Mouse (Mus musculus) G1E (cell line): ENCODE results near the gene Tmed4. TPM values are rescaled to one million over a fixed set of nuclear protein-coding genes. Genes with fewer than 3 reads are reported as not detected.

Experiments
- ATAC-seq: 2 replicates; pipeline ENCODE4 v1.8.0; 2016; ENCODE audit warnings: mild to moderate bottlenecking; ENCODE audit not compliant: insufficient number of reproducible peaks, poor library complexity, low FRiP score, severe bottlenecking; ENCODE audit errors: extremely low read depth
- DNase-seq: peaks from one replicate; pipeline ENCODE4 v3.0.0; 2012; ENCODE audit warnings: low spot score
- H3K27me3 ChIP-seq: 2 replicates; pipeline ENCODE4 v1.6.1; 2012; ENCODE audit warnings: mild to moderate bottlenecking, low read length, inconsistent platforms; ENCODE audit not compliant: insufficient read depth
- H3K36me3 ChIP-seq: replicated peaks from 2 replicates; pipeline ENCODE3; 2012; ENCODE audit warnings: mild to moderate bottlenecking, inconsistent platforms
- H3K4me1 ChIP-seq: 2 replicates; pipeline ENCODE4 v1.6.1; 2012; ENCODE audit warnings: low read depth, low read length, inconsistent platforms, mixed read lengths; ENCODE audit not compliant: insufficient read depth
- H3K4me3 ChIP-seq: 2 replicates; pipeline ENCODE4 v1.5.1; 2012; ENCODE audit warnings: low read depth, mild to moderate bottlenecking, inconsistent platforms, low read length, moderate library complexity, mixed read lengths
- H3K9me3 ChIP-seq: replicated peaks from 2 replicates; pipeline ENCODE4 v1.6.1; 2012; ENCODE audit warnings: inconsistent platforms
- CTCF ChIP-seq: IDR thresholded peaks from 2 replicates; pipeline ENCODE4 v1.5.1; 2012; ENCODE audit warnings: low read depth, low read length, inconsistent platforms, mixed read lengths
- GATA1 ChIP-seq: IDR thresholded peaks from 2 replicates; pipeline ENCODE4 v1.6.1; 2012; ENCODE audit warnings: borderline replicate concordance, low read length, inconsistent platforms, mixed read lengths
- GATA2 ChIP-seq: IDR thresholded peaks from 2 replicates; pipeline ENCODE4 v1.6.1; 2012; ENCODE audit warnings: low read depth, low read length, inconsistent platforms, borderline replicate concordance
- POLR2AphosphoS5 ChIP-seq: IDR thresholded peaks from 2 replicates; pipeline ENCODE4 v1.6.1; 2012; ENCODE audit warnings: low read depth, low read length, inconsistent platforms; ENCODE audit not compliant: insufficient replicate concordance
- TAL1 ChIP-seq: conservative IDR thresholded peaks from 2 replicates; pipeline ENCODE4 v1.6.1; 2012; ENCODE audit warnings: low read depth, low read length, inconsistent platforms, mixed read lengths
- polyA plus RNA-seq: library from polyadenylated mRNA; stranded (reverse); fragments of >175 nt; gene quantifications from 2 replicates; pipeline ENCODE4 v1.2.3, GENCODE M21; 2012
- total RNA-seq, 2 experiments: library from RNA; stranded (forward) in 1 of 2; stranded (reverse) in 1 of 2; fragments of 200-1000 nt in 1 of 2; fragments of >200 nt in 1 of 2; fragmentation: Nextera tagmentation in 1 of 2; gene quantifications; 2 replicates each; pipeline ENCODE4 v1.2.3; 2014 to 2017

Tmed4 gene
- total and polyA plus RNA-seq, 3 experiments, result 36.1 to 45.1 (median 38.1) TPM

DNA sequence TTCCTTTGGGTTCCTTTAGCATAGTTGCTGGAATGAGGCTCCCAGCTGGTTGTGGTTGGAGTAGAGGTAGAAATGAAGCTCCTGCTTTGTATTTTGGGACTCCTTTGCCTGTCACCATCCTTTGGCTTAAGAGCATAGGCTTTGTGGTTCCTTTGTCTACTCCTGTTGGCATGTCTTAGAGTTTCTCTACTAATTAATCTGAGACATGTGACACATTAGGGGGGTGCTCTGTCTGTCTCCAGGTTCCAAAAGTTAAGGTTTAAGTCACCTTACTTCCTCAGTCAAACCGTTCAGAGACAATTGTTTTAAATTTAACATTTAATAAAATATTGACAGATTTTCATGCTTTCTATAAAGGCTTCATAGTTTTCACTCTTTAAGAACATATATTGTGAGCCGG, 18.9 kb upstream of the Tmed4 start:
- Histone ChIP-seq H3K9me3 (no peaks in the 10 kb centered on the region), H3K36me3 (peaks cover 28% of the 10 kb centered on the region), H3K4me1 (peaks cover 44% of the 10 kb centered on the region), H3K27me3 (no peaks in the 10 kb centered on the region), H3K4me3 (no peak overlapping the region)
- no peak for ATAC-seq
- DNase-seq, result no peak
- no peak for TF ChIP-seq GATA1
- no peak for TF ChIP-seq CTCF
- TF ChIP-seq POLR2AphosphoS5, result no peak
- TF ChIP-seq TAL1, result no peak
- TF ChIP-seq GATA2, result no peak

DNA sequence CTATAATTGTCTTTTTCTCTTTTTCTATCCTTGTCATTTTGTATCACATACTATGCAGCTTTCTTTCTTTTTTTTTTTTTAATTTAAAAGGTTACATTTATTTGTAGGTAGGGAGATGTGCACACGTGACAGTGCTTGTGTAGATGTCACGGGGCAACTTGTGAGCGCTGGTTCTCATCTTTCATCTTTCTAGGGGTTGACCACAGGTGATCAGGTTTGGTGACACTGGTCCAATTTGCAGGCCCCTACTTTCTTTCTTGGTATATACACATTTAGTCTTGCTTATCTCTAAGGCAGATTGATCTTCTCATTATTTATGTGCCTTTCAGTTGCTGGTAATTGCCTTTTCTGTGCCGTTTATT, 18.3 kb upstream of the Tmed4 start:
- DNase-seq (no peak), ATAC-seq (no peak)
- Histone ChIP-seq H3K4me1 (peaks cover 44% of the 10 kb centered on the region), H3K9me3 (no peaks in the 10 kb centered on the region), H3K36me3 (peaks cover 21% of the 10 kb centered on the region), H3K27me3 (no peaks in the 10 kb centered on the region), H3K4me3 (peak overlapping the region; percentile 93; the same call in 1 of the 2 replicates)
- no peak for TF ChIP-seq GATA2
- TF ChIP-seq TAL1, result no peak

DNA sequence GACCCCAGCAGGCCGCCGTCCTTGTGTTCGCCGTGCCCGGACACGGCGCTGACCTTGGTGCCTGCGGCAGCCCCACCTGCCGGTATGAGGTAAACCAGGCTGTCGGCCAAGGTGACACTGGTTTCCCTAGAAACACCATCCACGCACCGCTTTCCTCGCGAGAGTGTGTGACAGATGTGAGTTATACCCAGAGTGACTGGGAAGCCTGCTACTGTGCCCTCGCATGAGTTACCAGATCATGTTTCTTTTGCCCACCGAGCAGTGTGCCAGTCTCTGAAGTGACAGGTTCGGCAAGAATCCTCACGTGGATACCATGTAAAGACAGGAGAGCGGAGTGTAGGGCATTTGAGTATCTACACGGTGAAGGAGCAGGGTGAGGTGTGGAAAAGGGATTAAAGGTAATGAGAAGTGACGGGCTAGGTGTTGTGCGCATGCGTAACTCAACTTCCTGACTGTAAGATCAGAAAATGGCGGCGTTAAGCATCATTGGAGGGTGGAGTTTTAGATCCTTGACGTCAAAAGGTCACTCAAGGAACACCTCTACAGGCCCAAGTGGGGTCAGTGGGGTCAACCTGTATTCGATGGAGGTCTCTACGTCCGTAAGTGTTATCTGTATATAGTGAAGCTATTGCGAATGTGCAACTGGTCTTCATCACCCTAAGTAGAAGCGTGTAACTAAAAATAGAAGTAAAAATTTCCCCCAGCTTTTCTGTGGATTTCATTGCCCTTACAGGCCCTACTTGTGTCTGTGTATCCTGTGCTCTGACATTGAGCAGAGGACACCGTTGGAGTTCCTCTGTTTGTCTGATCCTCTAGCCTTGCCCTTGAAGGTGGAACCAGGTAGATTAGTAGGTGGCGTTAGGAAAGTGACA, 17.7 kb upstream of the Tmed4 start:
- ATAC-seq (no peak; the same call in 1 of the 2 replicates), DNase-seq (peak; percentile 53)
- Histone ChIP-seq H3K36me3 (peaks cover 15% of the 10 kb centered on the region), H3K27me3 (no peaks in the 10 kb centered on the region), H3K4me1 (peaks cover 44% of the 10 kb centered on the region), H3K4me3 (peak overlapping the region; percentile 93), H3K9me3 (no peaks in the 10 kb centered on the region)
- TF ChIP-seq GATA1 (no peak), TAL1 (no peak), GATA2 (no peak), CTCF (no peak), POLR2AphosphoS5 (no peak)

DNA sequence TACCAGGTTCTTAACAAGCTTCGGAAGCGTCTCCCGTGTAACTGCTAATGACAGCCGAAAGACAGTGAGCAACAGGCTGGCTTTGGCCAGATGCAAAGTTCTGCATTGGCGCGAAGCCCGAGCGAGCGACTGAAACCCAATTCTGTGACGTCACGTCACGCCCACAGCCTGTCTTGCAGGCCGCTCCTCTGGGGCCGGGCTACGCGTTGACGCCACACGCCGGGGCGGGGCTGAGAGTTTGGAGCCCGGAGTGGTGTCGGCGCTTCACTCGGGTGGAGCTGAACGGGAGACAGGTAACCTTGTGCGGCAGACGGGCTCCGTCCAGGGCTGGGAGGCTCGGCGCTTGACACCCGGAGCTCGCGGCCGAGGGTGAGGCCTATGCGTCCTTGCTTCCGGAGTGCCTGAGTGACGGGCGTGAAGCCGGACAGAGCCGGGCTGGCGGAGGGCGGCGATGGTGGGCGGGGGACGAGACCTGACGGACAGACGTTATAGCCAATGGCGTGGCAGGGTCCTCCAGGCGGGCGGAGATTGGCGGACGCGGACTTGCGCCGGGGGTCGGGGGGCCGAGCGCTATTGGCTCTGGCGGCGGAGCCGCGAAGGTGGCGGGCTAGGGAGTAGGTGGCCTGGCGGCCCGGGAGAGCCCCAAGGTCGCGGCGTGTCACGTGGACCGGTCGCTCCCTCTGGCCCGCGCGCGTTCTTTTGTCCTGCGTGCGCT, 16.9 kb upstream of the Tmed4 start, which contains the start of gene Ogdh:
Gene Ogdh (plus strand): TSS at position 233 of the 715 bp plus-strand sequence.
- Histone ChIP-seq H3K4me3 (peak within 1 kb of the TSS; percentile 93), H3K9me3 (no peaks in the 10 kb centered on the region), H3K27me3 (no peaks in the 10 kb centered on the region), H3K4me1 (peaks cover 44% of the 10 kb centered on the region), H3K36me3 (peaks cover 8% of the 10 kb centered on the region)
- TF ChIP-seq POLR2AphosphoS5, result no peak
- TF ChIP-seq GATA2, result no peak
- TF ChIP-seq TAL1, result no peak
- TF ChIP-seq GATA1, result no peak
- TF ChIP-seq CTCF, result no peak
- DNase-seq (peak; percentile 92), ATAC-seq (peak; percentile 85)

DNA sequence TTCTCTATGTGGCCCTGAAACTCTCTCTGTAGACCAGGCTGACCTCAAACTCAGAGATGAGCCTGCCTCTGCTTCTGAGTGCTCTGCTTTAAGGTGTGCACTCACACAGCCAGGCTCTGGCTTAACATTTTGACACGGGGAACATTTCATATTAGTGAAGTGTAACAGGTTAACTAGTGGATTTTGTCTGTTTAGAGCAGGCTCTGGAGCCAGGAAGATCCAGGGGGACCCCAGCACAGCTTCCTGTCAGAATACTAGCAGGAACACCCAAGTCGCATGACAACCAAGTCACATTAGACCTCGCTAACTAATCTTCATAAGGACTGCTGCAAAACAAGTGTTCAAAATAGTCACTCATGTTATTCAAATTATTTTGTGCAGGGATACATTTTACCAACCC, 16.2 kb upstream of the Tmed4 start:
- Histone ChIP-seq H3K4me3 (peak overlapping the region; percentile 93), H3K4me1 (peaks cover 41% of the 10 kb centered on the region), H3K9me3 (no peaks in the 10 kb centered on the region), H3K27me3 (peaks cover 5% of the 10 kb centered on the region), H3K36me3 (peaks cover 6% of the 10 kb centered on the region)
- ATAC-seq, result no peak
- TF ChIP-seq CTCF (no peak), GATA1 (no peak), POLR2AphosphoS5 (no peak), GATA2 (no peak), TAL1 (no peak)
- DNase-seq, result no peak

DNA sequence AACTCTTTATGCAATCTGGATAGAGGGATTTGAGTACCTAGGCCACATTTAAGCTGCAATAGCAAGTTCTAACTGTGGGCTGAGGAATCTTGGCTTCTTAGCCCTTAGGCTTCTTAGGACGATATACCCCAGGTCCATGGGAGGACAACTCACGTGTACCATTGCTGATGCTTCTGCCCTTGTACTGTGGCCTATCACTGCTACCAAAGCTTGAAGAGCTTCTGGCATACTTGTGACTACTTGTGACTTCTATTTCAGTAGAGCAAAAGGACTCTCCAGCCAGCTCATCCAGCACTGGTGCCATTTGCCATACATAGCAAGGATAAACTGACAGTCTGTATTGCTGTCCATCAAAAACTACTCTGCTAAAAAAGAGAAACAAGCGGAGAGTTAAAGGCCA, 15.5 kb upstream of the Tmed4 start:
- no peak for DNase-seq

More for the DNA sequence above, 15.5 kb upstream of the Tmed4 start:
- TF ChIP-seq GATA1, result no peak
- TF ChIP-seq CTCF, result no peak
- no peak for TF ChIP-seq GATA2
- no peak for TF ChIP-seq POLR2AphosphoS5
- TF ChIP-seq TAL1, result no peak
- Histone ChIP-seq H3K9me3 (no peaks in the 10 kb centered on the region), H3K4me3 (no peak overlapping the region), H3K36me3 (peaks cover 6% of the 10 kb centered on the region), H3K27me3 (peaks cover 7% of the 10 kb centered on the region), H3K4me1 (peaks cover 35% of the 10 kb centered on the region)
- no peak for ATAC-seq
